Mouse (Mus musculus): Measurements from ENCODE around the gene Iqce.

Iqce gene

DNA sequence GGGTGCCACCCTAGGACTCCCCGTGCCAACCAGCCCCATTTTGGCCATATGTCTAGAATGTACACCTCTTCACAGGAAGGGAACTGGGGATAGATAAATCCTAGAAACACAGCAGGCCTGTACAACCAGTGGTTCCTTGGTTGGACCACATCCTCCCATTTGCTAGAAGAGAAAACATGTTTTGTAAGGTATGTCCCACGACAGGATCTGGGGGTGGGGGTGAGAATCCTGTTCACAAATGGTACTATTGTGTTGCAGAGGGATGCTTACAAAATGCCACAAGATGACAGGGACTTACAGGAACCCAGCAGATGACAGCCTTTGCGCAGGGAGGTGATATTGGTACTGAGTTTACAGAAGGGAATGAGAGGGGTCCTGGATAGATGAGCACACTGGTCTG lies 64.2 kb downstream of the Iqce start:
- DNase-seq = no peak

DNA sequence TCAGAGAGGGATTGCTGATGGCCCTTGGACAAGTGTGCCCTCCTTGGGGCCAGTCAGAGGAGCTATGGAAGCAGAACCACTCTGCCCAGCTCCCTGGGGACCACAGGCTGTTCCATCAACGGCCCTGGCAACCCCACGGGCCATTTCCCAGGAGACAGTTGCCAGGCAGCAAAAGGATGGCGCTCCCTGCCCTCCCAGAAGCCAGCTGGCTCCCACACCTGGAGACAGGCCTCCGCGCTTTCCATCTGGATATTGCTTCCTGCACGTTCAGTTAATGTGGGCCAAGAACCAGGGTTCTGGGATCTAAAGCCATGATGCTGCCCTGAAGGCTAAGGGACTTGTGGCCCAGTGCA lies 65.1 kb downstream of the Iqce start:
- DNase-seq = no peak

DNA sequence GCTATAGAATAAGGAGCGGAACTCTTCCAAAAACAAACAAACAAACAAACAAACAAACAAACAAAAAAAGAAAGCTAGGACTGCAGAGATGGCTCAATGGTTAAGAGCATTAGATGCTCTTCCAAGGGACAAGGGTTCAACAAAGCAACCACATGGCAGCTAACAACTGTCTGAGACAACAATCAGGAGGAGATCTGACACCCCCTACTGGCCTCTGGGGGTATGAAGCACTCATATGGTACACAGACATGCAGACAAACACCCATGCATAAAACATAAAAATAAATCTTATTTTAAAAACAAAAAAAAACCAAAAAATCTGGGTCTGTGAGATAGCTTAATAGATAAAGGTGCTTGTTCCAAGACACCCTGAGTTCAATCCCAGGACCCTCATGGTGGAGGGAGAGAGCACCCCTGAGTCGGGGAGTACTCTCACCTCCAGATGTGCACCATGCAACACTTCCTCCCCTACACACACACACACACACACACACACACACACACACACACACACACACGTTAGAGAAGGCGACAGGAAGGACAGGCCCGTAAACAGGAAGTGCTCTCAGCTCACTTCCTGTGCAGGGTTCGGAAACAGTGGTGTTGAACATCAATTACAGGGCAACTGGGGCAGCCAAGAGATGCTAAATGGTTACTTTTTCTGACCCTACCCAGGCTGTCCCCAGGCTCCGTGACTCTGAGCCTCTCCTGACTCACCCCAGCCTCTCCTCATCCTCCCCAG lies 65.7 kb downstream of the Iqce start:
- peak; percentile 42 to 72 for DNase-seq

- DNase-seq = no peak
Measured at GRCm38 (mm10) chr5:140634798-140635722, 67.1 kb downstream of the Iqce start.

- no peak for DNase-seq
Measured at GRCm38 (mm10) chr5:140633432-140633831, 68.7 kb downstream of the Iqce start.

DNA sequence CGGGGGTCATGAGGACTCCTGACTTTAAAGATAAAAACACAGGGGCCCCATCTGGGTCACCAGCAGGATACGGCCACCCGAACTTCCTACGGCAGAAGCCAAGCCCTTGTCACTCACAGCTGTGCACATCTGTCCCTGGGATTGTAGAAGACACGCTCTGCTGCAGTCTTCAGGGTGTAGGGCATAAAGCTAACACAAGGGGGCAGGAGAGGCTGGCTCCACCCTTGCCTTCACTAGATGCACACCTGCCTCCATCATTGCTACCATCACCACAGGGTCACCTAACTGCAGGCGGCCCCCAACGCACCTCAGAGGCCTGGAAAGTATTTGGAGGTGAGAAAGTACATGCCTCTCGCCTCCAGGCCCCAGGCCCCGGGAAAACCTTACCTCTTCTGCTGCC lies 73.2 kb downstream of the Iqce start:
- peak in 1 of 2 experiments; percentile 40 for DNase-seq

DNA sequence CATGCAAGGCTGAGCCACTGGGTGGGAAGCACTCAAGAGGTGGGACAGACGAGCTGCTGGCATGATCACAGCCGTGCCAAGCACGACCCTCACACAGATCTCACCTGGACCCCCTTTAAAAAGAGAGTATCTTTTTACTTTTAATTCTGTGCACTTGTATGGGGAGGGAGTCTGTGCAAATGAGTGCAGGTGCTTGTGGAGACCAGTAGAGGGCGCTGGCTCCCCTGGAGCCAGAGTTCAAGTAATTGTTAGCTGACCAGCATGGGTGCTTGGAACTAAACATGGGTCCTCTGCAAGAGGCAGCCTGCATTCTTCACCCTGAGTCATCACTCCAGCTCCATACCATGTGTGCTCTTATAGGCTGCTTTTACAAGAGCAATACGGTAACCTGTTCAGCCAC lies 74.6 kb downstream of the Iqce start:
- no peak for DNase-seq

DNA sequence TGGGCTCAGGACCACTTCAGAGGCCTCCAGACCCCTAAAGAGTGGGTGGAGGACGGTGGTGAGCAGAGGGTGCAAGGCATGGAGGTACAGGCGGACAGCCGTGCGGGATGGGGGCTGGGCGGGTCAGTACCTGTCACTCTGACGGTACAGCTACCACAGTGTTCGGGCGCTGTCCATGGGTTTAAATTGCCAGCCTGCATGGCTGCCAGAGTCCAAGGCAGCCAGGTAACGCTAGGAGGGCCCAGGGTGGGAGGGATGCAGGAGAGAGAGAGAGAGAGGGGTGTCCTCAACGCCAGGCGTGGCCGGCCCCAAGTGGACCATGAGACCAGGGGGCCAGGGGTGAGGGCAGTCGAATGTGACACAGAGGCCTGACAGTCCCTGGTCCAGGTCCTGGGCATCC lies 77.2 kb downstream of the Iqce start:
- no peak for DNase-seq

DNA sequence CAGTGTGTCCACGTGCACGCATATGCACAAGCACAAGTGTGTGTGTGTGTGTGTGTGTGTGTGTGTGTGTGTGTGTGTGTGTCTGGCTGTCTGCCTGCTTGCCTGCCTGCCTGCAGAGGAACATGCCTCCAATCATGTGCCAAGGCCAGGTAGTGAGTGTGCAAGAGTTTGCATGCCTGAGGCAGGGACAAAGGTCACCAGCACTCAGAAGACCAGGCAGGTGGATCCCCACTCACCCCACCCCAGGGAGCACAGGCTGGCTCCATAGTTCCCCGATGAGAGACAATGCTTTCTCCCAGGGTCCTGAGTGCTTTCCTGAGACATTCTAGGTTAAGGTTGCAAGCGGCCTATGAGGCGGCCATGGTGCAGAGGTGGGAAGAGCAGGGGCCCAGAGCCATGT lies 77.9 kb downstream of the Iqce start:
- peak in 1 of 2 experiments; percentile 40 for DNase-seq

GRCm38 (mm10) chr5:140623791-140624190 lies 78.4 kb downstream of the Iqce start:
- DNase-seq = no peak

DNA sequence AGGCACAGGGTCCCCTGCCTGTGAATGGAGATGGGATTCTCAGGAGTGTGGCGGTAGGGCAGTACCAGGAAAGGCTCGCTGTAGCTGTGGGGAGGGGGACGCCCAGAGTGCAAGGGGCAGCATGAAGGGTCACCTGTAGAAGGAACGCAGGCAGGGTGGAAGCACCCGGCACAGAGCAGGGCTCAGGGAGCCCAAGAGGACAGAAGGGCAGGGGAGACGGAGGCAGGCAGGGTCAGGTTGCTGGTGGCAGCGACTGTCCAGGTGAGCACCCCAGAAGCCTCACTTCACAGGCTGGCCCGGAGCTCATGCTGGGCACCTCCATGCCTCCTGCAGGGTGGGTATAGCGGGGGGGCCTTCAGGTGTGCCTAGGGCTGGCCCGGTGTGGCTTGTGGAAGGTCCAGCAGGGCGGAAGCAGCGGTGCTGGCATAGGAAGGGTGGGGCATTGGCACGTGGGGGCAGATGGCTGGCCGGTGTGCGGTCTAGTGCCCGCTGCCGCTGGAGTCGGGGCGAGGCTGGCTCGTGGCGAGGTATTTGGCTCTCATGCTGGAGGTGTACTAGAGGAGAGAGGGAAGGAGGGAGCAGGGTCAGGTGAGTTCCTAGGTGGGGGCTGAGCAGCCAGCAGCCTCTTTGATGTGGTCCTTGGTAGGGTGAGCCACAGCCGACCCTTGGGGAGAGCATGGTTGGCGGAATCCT lies 79.1 kb downstream of the Iqce start:
- peak in 1 of 2 experiments; percentile 33 for DNase-seq

DNA sequence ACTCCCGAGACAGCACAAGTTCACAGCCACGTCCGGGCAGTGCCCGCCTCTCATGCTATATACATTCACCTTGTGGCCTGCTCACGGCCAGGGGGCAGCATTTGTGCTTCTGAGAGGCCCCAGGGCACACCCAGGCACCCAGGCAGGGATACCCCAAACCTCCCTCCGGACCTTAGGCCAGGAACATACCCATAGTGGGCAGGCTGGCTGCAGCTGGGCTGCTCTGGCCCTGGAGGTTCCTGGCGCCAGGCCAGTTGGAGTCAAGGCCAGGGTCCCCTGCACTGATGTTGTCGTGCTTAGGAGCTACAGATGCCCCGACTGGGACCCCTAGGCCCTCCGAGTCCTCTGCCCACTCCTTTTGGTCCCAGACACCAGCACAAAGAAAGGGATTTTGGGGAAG lies 80.7 kb downstream of the Iqce start:
- DNase-seq = no peak

- no peak for DNase-seq
Measured at GRCm38 (mm10) chr5:140621092-140621491, 81.1 kb downstream of the Iqce start.

GRCm38 (mm10) chr5:140619895-140620736 lies 82.1 kb downstream of the Iqce start:
- no peak for DNase-seq

GRCm38 (mm10) chr5:140619151-140619771 lies 82.9 kb downstream of the Iqce start:
- peak; percentile 75 to 86 for DNase-seq

DNA sequence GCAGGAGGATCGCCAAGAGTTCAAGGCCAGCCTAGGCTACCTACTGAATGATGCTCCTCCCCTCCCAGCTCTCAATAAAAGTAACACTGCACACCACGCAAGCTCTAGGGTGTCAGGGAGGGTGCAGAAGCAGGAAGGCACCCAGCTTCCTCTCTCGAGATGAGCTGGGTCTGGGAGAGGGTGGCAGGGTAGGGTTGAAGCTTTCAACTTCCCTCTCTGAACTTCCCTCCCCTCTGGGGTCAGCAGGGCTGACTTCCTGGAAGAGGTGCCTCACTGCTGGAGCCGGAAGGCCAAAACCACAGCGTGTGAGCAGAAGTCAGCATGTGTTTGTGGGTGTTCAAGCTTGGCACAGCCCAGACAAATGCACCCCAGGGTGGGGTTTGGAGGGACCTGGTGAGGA lies 84.5 kb downstream of the Iqce start:
- no peak for DNase-seq

- peak in 1 of 2 experiments; percentile 36 for DNase-seq
Measured at GRCm38 (mm10) chr5:140616691-140617090, 85.5 kb downstream of the Iqce start.

- DNase-seq = no peak
Measured at GRCm38 (mm10) chr5:140616110-140616503, 86.1 kb downstream of the Iqce start.

GRCm38 (mm10) chr5:140615321-140616109 lies 86.7 kb downstream of the Iqce start:
- DNase-seq = no peak

- no peak for DNase-seq
Measured at GRCm38 (mm10) chr5:140614837-140615236, 87.3 kb downstream of the Iqce start.

DNA sequence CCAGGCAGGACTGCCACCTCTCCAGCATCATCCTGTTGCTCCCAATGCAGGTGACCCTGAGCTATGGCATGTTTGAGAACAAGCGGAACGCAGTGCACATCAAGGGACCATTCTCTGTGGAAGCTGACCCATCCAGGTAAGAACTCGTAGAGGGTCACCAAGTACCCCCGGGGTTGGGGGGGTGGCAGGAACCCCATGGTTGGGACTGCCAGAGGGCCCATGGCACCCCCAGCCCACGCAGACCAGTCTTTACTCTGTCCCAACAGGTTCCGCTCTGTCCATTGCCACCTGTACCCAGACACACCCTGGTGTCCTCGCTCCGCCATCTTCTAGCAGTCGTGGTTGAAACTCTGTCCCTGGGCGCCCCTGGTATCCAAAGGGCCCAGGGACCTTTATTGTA lies 88.0 kb downstream of the Iqce start:
- no peak for DNase-seq

Measured in kidney, postnatal 25 days (tissue).